Mouse (Mus musculus) hindbrain, embryonic 11.5 days (tissue): ENCODE measurements around the gene Gm11397. TPM values are rescaled to one million over a fixed set of nuclear protein-coding genes. Genes with fewer than 3 reads are reported as not detected.
"Not testable (repeated sequence)": the region's sequence is repeated elsewhere in the genome, so short reads cannot be mapped to it uniquely, and the experiment has no call there.

Experiments used
- ATAC-seq: fragments of 200-750 bp; cut with Nextera tagmentation; 2 replicates; pipeline ENCODE4 v1.8.0; 2017; ENCODE audit warnings: mild to moderate bottlenecking, moderate TSS enrichment, moderate library complexity; ENCODE audit not compliant: low FRiP score
- DNase-seq: peaks from one replicate; pipeline ENCODE4 v3.0.0-alpha.2; 2015; ENCODE audit warnings: low spot score
- H3K27ac ChIP-seq: fragments of 300-500 bp; sonication (generic); 2 replicates; pipeline ENCODE4 v1.5.1; 2014; ENCODE audit warnings: mild to moderate bottlenecking, low read depth, low read length
- H3K27me3 ChIP-seq: fragments of 300-500 bp; sonication (generic); 2 replicates; pipeline ENCODE4 v1.6.1; 2014; ENCODE audit warnings: mild to moderate bottlenecking, low read length, moderate library complexity, mixed read lengths; ENCODE audit not compliant: control insufficient read depth, insufficient read depth
- H3K36me3 ChIP-seq: fragments of 300-500 bp; sonication (generic); 2 replicates; pipeline ENCODE4 v1.6.1; 2014; ENCODE audit warnings: mild to moderate bottlenecking, low read length, moderate library complexity, mixed read lengths; ENCODE audit not compliant: control insufficient read depth, insufficient read depth
- H3K4me1 ChIP-seq: fragments of 300-500 bp; sonication (generic); replicated peaks from 2 replicates; pipeline ENCODE4 v1.6.1; 2014; ENCODE audit warnings: low read length, mixed read lengths; ENCODE audit not compliant: control insufficient read depth, insufficient read depth
- H3K4me2 ChIP-seq: fragments of 300-500 bp; sonication (generic); replicated peaks from 2 replicates; pipeline ENCODE4 v1.6.1; 2014; ENCODE audit warnings: mild to moderate bottlenecking, low read depth, low read length
- H3K4me3 ChIP-seq: fragments of 300-500 bp; sonication (generic); 2 replicates; pipeline ENCODE4 v1.5.1; 2014; ENCODE audit warnings: low read depth, low read length
- H3K9ac ChIP-seq: fragments of 300-500 bp; sonication (generic); 2 replicates; pipeline ENCODE4 v1.6.1; 2014; ENCODE audit warnings: low read depth, low read length
- H3K9me3 ChIP-seq: fragments of 300-500 bp; sonication (generic); 2 replicates; pipeline ENCODE4 v1.6.1; 2016; ENCODE audit warnings: low read length; ENCODE audit not compliant: control insufficient read depth
- WGBS: fragments of 180-500 bp; shearing (Covaris S2); extraction: QIAGEN DNeasy Blood & Tissue Kit; methylation state at CpG from one replicate; pipeline ENCODE4 v1.1.7; 2014; 5-methylcytosine and 5-hydroxymethylcytosine counted together
- polyA plus RNA-seq: library from polyadenylated mRNA; unstranded; fragments of >200 nt; fragmentation: Nextera tagmentation; extraction: Ambion mirVana; gene quantifications from 2 replicates; pipeline ENCODE4 v1.2.1, GENCODE M21; 2014

The Gm11397 gene
- polyA plus RNA-seq = not detected in 2 replicates

GRCm38 (mm10) chr13:33395461-33395860 lies at the start of gene Gm11397:
Gene Gm11397 (plus strand): TSS chr13:33395761.
- H3K27ac ChIP-seq, H3K36me3 ChIP-seq, DNase-seq, H3K4me3 ChIP-seq, H3K4me1 ChIP-seq, ATAC-seq, H3K9ac ChIP-seq, H3K9me3 ChIP-seq, H3K27me3 ChIP-seq, H3K4me2 ChIP-seq: not testable (repeated sequence)
- 74% methylated on average over 1 of the region's 2 CpGs for WGBS

DNA sequence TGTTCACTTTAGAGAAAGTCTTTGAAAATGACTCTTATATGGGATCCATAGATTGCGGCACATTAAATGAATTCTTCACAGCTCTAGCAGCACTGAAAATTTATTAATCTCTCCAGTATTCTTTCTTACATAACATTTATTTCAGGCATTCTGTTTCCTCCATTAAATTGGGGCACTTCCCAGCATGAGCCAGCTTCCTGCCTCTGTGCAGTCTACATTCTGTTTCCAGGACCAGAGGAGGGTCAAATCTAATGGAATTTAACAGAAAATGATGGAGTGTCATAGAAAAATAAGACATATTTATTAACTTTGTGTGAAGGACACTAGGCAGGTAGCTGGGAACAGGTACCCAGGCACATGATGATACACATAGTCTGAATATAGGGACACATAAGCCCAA lies 38.9 kb upstream of the Gm11397 start:
- not testable (repeated sequence) for DNase-seq, ATAC-seq, H3K27me3 ChIP-seq, H3K9me3 ChIP-seq, H3K9ac ChIP-seq, H3K4me3 ChIP-seq, H3K4me2 ChIP-seq, H3K27ac ChIP-seq, H3K4me1 ChIP-seq, H3K36me3 ChIP-seq
- no CpG with 5 or more reads among the region's 1 CpGs for WGBS

GRCm38 (mm10) chr13:33432714-33433113 lies 37.2 kb downstream of the Gm11397 start:
- not testable (repeated sequence) for H3K36me3 ChIP-seq, H3K9ac ChIP-seq, H3K4me3 ChIP-seq, H3K4me1 ChIP-seq, H3K4me2 ChIP-seq, DNase-seq, ATAC-seq, H3K9me3 ChIP-seq, H3K27ac ChIP-seq, H3K27me3 ChIP-seq

Other genes with a start within 250 kb of the Gm11397 start
- gene Serpinb9c, start 236.0 kb upstream of the Gm11397 start, polyA plus RNA-seq = not detected in 2 replicates
- gene Serpinb9d, start 202.8 kb upstream of the Gm11397 start, polyA plus RNA-seq = 0.14 TPM in 1 of 2 replicates, not detected in the other
- gene Serpinb9e, start 146.1 kb upstream of the Gm11397 start, polyA plus RNA-seq = not detected in 2 replicates
- gene Serpinb9f, start 71.7 kb upstream of the Gm11397 start, polyA plus RNA-seq = not detected in 2 replicates
- gene Serpinb9g, start 89.0 kb downstream of the Gm11397 start, polyA plus RNA-seq = not detected in 2 replicates